Mouse (Mus musculus) heart, embryonic 12.5 days (tissue): ENCODE data around the gene Prkca. TPM values are rescaled to one million over a fixed set of nuclear protein-coding genes. Genes with fewer than 3 reads are reported as not detected.

ENCODE experiments used
- ATAC-seq: fragments of 200-750 bp; cut with Nextera tagmentation; 2 replicates; pipeline ENCODE4 v1.8.0; 2017; ENCODE audit warnings: moderate TSS enrichment, moderate library complexity; ENCODE audit not compliant: insufficient number of reproducible peaks, low FRiP score
- H3K27ac ChIP-seq: fragments of 300-500 bp; sonication (generic); 2 replicates; pipeline ENCODE4 v1.5.1; 2016; ENCODE audit warnings: mild to moderate bottlenecking, moderate library complexity; ENCODE audit not compliant: poor library complexity, severe bottlenecking
- H3K27me3 ChIP-seq: fragments of 300-500 bp; sonication (generic); replicated peaks from 2 replicates; pipeline ENCODE4 v1.6.1; 2016; ENCODE audit warnings: mild to moderate bottlenecking, moderate library complexity
- H3K36me3 ChIP-seq: fragments of 300-500 bp; sonication (generic); 2 replicates; pipeline ENCODE4 v1.6.1; 2016; ENCODE audit warnings: mild to moderate bottlenecking, moderate library complexity
- H3K4me1 ChIP-seq: fragments of 300-500 bp; sonication (generic); replicated peaks from 2 replicates; pipeline ENCODE4 v1.6.1; 2016; ENCODE audit warnings: mild to moderate bottlenecking
- H3K4me2 ChIP-seq: fragments of 300-500 bp; sonication (generic); 2 replicates; pipeline ENCODE4 v1.6.1; 2016; ENCODE audit warnings: mild to moderate bottlenecking, moderate library complexity
- H3K4me3 ChIP-seq: fragments of 300-500 bp; sonication (generic); 2 replicates; pipeline ENCODE4 v1.5.1; 2016; ENCODE audit warnings: mild to moderate bottlenecking
- H3K9ac ChIP-seq: fragments of 300-500 bp; sonication (generic); 2 replicates; pipeline ENCODE4 v1.6.1; 2016; ENCODE audit warnings: mild to moderate bottlenecking, moderate library complexity
- H3K9me3 ChIP-seq: fragments of 300-500 bp; sonication (generic); replicated peaks from 2 replicates; pipeline ENCODE4 v1.6.1; 2016; ENCODE audit warnings: mild to moderate bottlenecking, moderate library complexity
- WGBS: fragments of 180-500 bp; shearing (Covaris S2); methylation state at CpG from one replicate; pipeline ENCODE4 v1.1.7; 2016; 5-methylcytosine and 5-hydroxymethylcytosine counted together
- polyA plus RNA-seq: library from polyadenylated mRNA; unstranded; fragments of >200 nt; fragmentation: Nextera tagmentation; extraction: Ambion mirVana; gene quantifications from 2 replicates; pipeline ENCODE4 v1.2.1, GENCODE M21; 2016

Gene Prkca
- polyA plus RNA-seq, 1 experiment from 2014 or later = 18.8 TPM

DNA sequence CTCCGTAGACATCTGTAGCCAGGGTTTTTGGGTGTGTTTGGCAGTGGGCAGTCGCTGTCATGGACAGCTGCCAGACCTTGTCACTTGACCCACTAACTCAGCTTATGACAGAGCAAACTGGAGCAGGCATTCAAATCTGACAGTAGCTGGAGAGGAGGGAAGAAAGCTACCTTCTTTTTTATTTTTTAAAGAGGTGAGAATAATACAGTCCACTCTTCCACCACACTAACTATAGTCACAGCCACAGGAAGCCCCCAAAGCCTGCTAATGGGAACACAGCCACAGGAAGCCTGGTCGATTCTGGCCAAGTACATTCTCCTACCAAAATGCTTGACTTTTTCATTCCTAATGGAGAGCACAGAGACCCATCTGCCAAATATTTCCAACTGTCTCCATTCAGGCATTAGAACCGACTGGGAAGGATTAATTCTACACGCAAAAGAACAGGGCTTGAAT lies 84.9 kb downstream of the Prkca start:
- ATAC-seq = no peak
- Histone ChIP-seq H3K9ac (no peak overlapping the region), H3K4me3 (no peak overlapping the region), H3K36me3 (no peaks in the 10 kb centered on the region), H3K9me3 (no peaks in the 10 kb centered on the region), H3K27ac (peak overlapping the region; percentile 55), H3K4me2 (no peak overlapping the region), H3K4me1 (peaks cover 59% of the 10 kb centered on the region), H3K27me3 (no peaks in the 10 kb centered on the region)
- 40% methylated on average over 5 of the region's 5 CpGs for WGBS

DNA sequence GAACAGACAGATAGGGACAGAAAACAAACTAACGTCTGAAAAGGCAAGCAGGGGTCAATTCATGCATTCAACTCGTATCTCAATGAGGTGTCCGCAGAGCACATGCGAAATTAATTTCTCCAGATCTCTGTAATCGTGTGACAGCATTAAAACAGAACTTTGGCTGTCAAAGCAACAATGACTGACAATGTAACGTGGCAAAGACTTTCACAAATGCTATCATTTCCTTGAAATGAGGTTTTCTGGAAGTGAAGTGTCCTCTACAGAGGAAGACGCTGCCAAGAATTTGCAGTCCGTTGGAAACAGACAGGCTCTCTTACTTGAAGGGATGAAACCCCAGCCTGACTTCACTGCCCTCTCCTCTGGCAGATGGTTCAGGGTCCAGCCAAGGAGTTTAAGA lies 85.8 kb downstream of the Prkca start:
- Histone ChIP-seq H3K9ac (0 out of 2 replicates have a peak overlapping the region, but pooled peaks have one; percentile 32), H3K27ac (peak overlapping the region; percentile 55), H3K4me2 (0 out of 2 replicates have a peak overlapping the region, but pooled peaks have one; percentile 4), H3K36me3 (no peaks in the 10 kb centered on the region), H3K27me3 (no peaks in the 10 kb centered on the region), H3K4me1 (peaks cover 61% of the 10 kb centered on the region), H3K9me3 (no peaks in the 10 kb centered on the region), H3K4me3 (no peak overlapping the region)
- ATAC-seq = no peak
- WGBS = 46% methylated on average over 8 of the region's 8 CpGs

DNA sequence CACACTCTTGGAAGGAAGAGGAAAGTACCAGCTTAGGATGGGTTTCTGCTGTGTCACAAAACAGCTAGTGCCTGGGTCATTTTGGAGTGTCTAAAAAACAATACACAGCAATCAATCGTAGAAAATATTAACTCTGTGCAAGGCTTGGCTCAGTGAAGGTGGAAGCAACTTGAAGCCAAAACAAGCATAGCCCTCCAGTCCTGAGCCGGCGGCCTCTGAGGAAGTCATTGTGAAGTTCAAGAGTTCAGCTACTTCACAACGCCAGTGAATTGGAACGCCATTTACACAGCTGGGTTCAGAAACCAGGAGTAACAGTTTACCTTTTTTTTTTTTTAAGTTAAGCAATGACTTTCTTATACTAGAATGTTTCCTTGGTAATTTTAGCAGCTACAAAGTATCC lies 89.0 kb downstream of the Prkca start:
- Histone ChIP-seq H3K36me3 (no peaks in the 10 kb centered on the region), H3K9ac (no peak overlapping the region), H3K4me2 (no peak overlapping the region), H3K27me3 (no peaks in the 10 kb centered on the region), H3K9me3 (no peaks in the 10 kb centered on the region), H3K4me1 (peaks cover 66% of the 10 kb centered on the region), H3K4me3 (no peak overlapping the region), H3K27ac (no peak overlapping the region)
- WGBS = 69% methylated on average over 5 of the region's 5 CpGs
- ATAC-seq = no peak

DNA sequence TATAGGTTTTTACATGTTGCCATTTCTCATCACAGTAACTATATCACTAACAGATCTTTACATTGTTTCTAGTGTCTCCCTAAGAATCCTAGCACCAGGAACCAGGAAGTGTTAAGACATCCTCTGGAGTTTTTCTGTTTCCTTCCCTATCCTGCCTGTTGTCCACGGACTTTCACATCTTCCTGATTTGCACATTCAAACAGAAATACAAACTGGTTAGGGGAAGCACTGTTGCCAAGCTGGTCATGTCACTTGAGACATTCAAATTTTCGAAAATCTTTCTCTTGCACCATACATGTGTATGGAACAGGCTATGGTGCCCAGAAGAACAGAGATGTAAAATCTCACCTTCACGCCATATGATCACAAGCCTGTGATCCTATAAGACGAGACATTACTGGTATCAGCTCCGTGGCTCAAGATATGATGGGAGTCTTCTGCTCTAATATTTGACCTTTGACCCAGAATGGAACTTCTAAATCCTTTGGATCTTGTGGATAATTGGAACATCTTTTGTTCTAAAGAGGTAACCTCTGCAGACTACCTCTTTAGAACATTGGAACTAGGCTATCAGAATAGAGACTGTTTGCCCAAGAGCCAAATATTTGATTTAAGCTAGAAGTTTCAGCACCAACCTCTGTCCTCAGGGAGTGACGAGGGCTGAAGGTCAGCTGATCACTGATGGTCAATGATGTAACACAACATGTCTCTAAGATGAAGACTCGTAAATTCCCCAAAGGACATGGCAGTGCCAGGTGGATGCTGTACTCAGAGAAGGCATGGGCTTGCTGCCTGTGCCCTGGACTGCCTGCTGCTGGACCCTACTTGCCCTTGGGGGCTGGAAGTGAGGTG lies 91.6 kb downstream of the Prkca start:
- Histone ChIP-seq H3K4me1 (peaks cover 65% of the 10 kb centered on the region), H3K9me3 (no peaks in the 10 kb centered on the region), H3K36me3 (no peaks in the 10 kb centered on the region), H3K4me2 (no peak overlapping the region), H3K27ac (no peak overlapping the region), H3K9ac (no peak overlapping the region), H3K4me3 (no peak overlapping the region), H3K27me3 (no peaks in the 10 kb centered on the region)
- WGBS = 83% methylated on average over 7 of the region's 7 CpGs
- ATAC-seq = no peak

DNA sequence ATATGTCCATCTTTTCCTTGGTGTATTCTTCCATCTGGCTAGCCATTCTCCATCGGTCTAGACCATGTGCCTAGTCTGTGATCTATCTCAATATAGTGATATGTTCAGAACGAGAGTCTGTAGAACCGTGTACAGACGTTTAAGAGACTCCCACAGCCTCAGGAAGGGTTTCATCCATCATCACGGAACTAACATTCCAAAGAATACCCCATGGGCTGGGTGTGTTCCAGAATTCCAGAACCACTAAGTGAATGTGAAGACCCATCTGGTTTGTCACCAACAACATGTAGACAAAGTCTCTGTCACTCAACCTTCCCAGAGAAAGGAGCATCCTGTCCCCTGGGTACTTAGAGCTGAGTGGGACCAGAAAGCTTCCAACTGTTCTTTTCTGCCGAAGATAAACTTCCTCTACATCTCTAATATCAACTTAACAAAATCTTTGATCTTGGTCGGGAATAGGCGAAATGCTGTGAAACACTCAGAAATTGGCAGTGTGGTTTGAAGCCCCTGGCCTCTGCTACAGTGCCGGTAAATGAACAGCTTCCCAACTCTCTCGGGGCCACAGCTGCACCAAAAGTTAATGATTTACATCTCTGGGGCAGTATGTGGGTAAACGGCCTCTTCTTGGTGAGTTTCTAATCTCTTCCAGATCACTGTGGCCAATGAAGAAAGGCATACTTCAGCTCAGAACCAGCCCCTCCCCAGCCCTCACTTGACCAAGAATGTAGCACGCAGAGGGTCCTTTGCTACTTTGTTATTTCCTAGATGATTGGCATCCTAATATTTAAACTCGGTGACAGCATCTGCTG lies 92.7 kb downstream of the Prkca start:
- peaks cover 76% of the 10 kb centered on the region for H3K4me1 ChIP-seq

DNA sequence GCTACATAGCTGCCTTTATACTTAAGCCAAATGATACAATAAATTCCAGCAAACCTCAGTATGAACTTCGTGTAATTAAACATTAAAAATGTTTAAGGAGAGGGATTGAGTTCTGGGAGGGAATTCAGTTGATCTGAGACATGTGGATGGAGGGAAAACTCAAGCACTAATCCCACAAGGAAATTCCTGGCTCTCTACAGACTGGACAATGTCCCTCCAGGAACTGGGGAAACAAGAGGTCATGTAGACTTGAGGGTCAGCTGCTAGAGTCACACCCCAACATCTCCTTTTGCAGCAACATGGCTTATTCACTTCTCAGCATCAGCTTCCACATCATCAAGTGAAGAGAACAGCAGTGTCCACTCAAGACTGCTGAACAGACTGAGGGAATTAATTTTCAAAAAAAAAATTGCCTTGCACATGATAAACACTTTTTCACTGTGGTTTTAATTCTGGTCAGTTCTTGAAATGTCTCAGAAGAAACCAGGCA lies 93.5 kb downstream of the Prkca start:
- 68% methylated on average over 1 of the region's 1 CpGs for WGBS
- ATAC-seq = no peak
- H3K27me3 ChIP-seq = no peaks in the 10 kb centered on the region

More for the DNA sequence above, 92.7 kb downstream of the Prkca start:
- Histone ChIP-seq H3K4me3 (no peak overlapping the region), H3K9ac (no peak overlapping the region), H3K27me3 (no peaks in the 10 kb centered on the region), H3K9me3 (no peaks in the 10 kb centered on the region), H3K27ac (no peak overlapping the region), H3K36me3 (no peaks in the 10 kb centered on the region), H3K4me2 (no peak overlapping the region)
- 72% methylated on average over 13 of the region's 13 CpGs for WGBS
- no peak for ATAC-seq

DNA sequence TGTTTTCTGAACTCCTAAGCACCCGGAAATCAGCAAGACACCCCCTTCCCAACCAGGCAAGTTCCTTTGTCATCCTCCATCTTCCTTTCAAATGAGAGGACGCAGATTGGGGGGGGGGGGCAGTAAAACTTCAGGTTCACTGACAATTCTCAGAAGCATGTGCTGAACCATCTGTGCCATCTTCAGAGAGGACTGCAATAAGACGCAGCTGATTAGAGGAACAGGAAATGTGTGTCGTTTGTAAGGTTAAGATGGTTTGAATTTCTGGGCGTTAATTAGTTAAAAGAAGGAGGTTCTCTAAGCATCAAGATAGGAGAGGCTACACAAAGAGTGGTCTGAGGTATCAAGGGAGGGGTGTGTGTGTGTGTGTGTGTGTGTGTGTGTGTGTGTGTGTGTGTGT lies 94.2 kb downstream of the Prkca start:
- Histone ChIP-seq H3K27me3 (no peaks in the 10 kb centered on the region), H3K27ac (no peak overlapping the region), H3K9me3 (no peaks in the 10 kb centered on the region), H3K4me2 (no peak overlapping the region), H3K4me3 (no peak overlapping the region), H3K4me1 (peaks cover 83% of the 10 kb centered on the region), H3K36me3 (no peaks in the 10 kb centered on the region), H3K9ac (no peak overlapping the region)
- 58% methylated on average over 5 of the region's 5 CpGs for WGBS
- no peak for ATAC-seq

More for the DNA sequence above, 93.5 kb downstream of the Prkca start:
- no peak overlapping the region for H3K4me3 ChIP-seq
- peaks cover 81% of the 10 kb centered on the region for H3K4me1 ChIP-seq
- H3K4me2 ChIP-seq = no peak overlapping the region
- H3K36me3 ChIP-seq = no peaks in the 10 kb centered on the region
- H3K27ac ChIP-seq = no peak overlapping the region
- H3K9me3 ChIP-seq = no peaks in the 10 kb centered on the region
- no peak overlapping the region for H3K9ac ChIP-seq

DNA sequence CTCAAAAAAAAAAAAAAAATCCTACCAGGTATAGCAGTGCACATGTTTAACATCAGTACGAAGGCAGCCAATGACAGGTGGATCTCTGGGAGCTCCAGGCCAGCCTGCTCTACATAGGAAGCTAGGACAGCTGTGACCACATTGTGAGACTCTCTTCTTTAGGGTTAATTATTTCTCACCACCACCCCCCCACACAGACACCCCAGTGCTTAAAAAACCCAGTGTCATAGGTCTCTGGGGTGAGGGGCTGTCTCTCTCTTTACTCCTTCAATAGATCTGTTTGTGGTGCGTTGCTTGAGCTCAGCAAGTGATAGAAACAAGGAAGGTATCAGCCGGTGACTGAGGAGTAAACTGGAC lies 94.7 kb downstream of the Prkca start:
- no peaks in the 10 kb centered on the region for H3K36me3 ChIP-seq
- H3K4me1 ChIP-seq = peaks cover 83% of the 10 kb centered on the region
- no peak overlapping the region; the same call in 1 of the 2 replicates for H3K27ac ChIP-seq
- no peaks in the 10 kb centered on the region for H3K27me3 ChIP-seq
- WGBS = 68% methylated on average over 3 of the region's 3 CpGs
- no peak overlapping the region for H3K4me3 ChIP-seq
- H3K4me2 ChIP-seq = no peak overlapping the region
- no peaks in the 10 kb centered on the region for H3K9me3 ChIP-seq
- no peak for ATAC-seq
- H3K9ac ChIP-seq = no peak overlapping the region

DNA sequence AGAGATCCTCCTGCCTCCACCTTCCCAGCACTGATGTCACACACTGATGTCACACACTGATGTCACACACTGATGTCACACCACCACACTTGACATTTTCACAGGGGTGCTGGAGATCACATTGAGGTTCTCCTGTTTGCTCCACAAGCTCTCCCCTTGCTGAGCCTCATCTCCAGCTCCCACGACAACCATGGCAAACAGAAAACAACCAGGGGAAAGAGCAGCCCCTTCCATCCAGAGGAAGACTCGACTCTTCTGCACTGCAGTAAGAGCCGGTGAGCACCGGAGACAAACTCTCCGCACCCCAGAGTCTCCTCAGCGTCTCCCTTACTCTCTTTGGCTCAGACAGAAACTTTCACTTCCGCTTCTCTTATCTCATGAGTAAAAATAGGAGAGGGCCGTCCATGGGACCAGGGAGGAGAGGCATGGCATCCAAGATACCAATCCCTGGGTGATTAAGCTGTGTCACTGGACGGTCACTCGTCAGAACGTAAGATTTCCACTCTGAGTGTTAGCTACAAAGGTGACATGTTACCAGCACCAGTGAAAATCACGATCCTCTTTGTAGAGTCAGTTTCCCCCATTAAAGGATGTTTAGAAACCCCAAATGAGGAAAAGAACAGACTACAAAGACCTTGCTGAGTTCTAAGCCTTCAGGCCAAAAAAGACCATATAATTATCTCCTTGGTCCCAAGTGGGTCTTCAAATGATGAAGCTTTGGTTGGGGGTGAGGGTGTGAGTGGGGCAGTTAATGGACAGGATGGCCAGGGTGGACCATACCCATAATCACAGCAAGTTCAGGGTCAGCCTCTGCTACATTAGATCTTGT lies 95.3 kb downstream of the Prkca start:
- Histone ChIP-seq H3K27ac (peak overlapping the region; percentile 77), H3K36me3 (no peaks in the 10 kb centered on the region), H3K4me1 (peaks cover 83% of the 10 kb centered on the region), H3K9ac (peak overlapping the region; percentile 55; the same call in 1 of the 2 replicates), H3K4me2 (peak overlapping the region; percentile 56), H3K27me3 (no peaks in the 10 kb centered on the region), H3K4me3 (0 out of 2 replicates have a peak overlapping the region, but pooled peaks have one; percentile 12), H3K9me3 (no peaks in the 10 kb centered on the region)
- 4% methylated on average over 12 of the region's 12 CpGs for WGBS
- peak; percentile 68; the same call in 1 of the 2 replicates for ATAC-seq

DNA sequence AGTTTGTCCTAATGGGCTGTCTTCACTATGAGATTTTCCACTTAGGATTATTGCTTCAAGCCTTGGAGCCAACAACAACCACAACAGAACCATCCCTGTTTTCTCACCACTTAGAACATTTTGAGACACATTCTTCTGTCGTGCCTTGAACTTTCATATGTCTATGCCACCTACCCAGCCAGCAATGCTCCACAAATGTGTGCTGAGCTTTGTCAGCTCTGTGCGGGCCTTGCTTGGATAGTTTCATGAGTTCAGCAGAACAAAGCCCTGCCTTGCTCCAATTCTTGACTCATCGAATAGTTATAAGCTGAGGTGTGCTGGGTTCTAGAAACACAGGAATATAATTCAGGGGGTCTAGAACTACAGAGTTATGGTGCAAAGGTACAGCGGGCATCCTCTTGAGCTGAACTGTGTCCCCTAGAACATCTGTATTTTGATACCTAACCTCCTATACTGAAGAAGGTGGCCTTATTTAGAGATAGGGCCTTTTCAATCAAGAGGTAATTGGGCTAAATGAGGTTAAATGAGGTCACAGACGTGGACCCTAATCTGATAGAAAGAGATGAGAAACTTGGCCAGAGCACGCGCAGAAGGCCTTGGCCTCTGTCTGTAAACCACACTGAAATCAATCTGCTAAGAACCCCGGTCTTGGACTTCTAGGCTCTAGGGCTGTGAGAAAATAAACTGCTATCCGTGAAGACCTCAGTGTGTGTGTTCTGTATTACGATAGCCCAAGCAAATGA lies 96.4 kb downstream of the Prkca start:
- Histone ChIP-seq H3K9me3 (no peaks in the 10 kb centered on the region), H3K27ac (no peak overlapping the region; the same call in 1 of the 2 replicates), H3K9ac (no peak overlapping the region), H3K27me3 (no peaks in the 10 kb centered on the region), H3K4me3 (no peak overlapping the region), H3K4me2 (no peak overlapping the region), H3K36me3 (no peaks in the 10 kb centered on the region), H3K4me1 (peaks cover 84% of the 10 kb centered on the region)
- ATAC-seq = no peak
- WGBS = 85% methylated on average over 10 of the region's 10 CpGs
